Mouse (Mus musculus) MEL (cell line): ENCODE measurements around the gene Macrod1.

Experiments
- CHD2 ChIP-seq: IDR thresholded peaks from 2 replicates; pipeline ENCODE4 v1.6.1; 2011; ENCODE audit warnings: low read length, improper control_type of control experiment
- CTCF ChIP-seq, 3 experiments: IDR thresholded peaks in 2 of 3; conservative IDR thresholded peaks in 1 of 3; 2 replicates each; pipeline ENCODE4 v1.5.1; 2011 to 2012; ENCODE audit warnings: low read length in 3 of 3, low read depth in 2 of 3, mild to moderate bottlenecking in 2 of 3, improper control_type of control experiment in 1 of 3, inconsistent platforms in 1 of 3, mixed read lengths in 1 of 3, moderate library complexity in 1 of 3; ENCODE audit not compliant: control insufficient read depth in 1 of 3, insufficient read depth in 1 of 3, poor library complexity in 1 of 3, severe bottlenecking in 1 of 3
- ELF1 ChIP-seq: IDR thresholded peaks from 2 replicates; pipeline ENCODE4 v1.6.1; 2014; ENCODE audit warnings: low read depth, mild to moderate bottlenecking, inconsistent platforms, low read length, improper control_type of control experiment, moderate library complexity
- EP300 ChIP-seq, 2 experiments: IDR thresholded peaks; 2 replicates each; pipeline ENCODE4 v1.6.1; 2011; ENCODE audit warnings: improper control_type of control experiment in 2 of 2, low read length in 2 of 2, low read depth in 1 of 2, mild to moderate bottlenecking in 1 of 2
- ETS1 ChIP-seq: IDR thresholded peaks from 2 replicates; pipeline ENCODE4 v1.6.1; 2012; ENCODE audit warnings: low read depth, mild to moderate bottlenecking, inconsistent platforms, low read length, improper control_type of control experiment, moderate library complexity
- GABPA ChIP-seq: IDR thresholded peaks from 2 replicates; pipeline ENCODE4 v1.6.1; 2012; ENCODE audit warnings: low read depth, mild to moderate bottlenecking, inconsistent platforms, low read length, improper control_type of control experiment, moderate library complexity
- MAFK ChIP-seq: IDR thresholded peaks from 2 replicates; pipeline ENCODE4 v1.6.1; 2011; ENCODE audit warnings: low read depth, mild to moderate bottlenecking, low read length, improper control_type of control experiment, borderline replicate concordance
- MAZ ChIP-seq: IDR thresholded peaks from 2 replicates; pipeline ENCODE4 v1.6.1; 2012; ENCODE audit warnings: low read depth, mild to moderate bottlenecking, inconsistent platforms, low read length, improper control_type of control experiment
- MXI1 ChIP-seq: IDR thresholded peaks from 2 replicates; pipeline ENCODE4 v1.6.1; 2011; ENCODE audit warnings: mild to moderate bottlenecking, low read depth, low read length, improper control_type of control experiment
- MYC ChIP-seq: IDR thresholded peaks from 2 replicates; pipeline ENCODE4 v1.6.1; 2011; ENCODE audit warnings: low read depth, mild to moderate bottlenecking, low read length, improper control_type of control experiment, moderate library complexity
- POLR2A ChIP-seq, 2 experiments: IDR thresholded peaks; 2 replicates each; pipeline ENCODE4 v1.6.1; 2011 to 2012; ENCODE audit warnings: low read length in 2 of 2, mild to moderate bottlenecking in 2 of 2, control low read depth in 1 of 2, improper control_type of control experiment in 1 of 2, low read depth in 1 of 2, moderate library complexity in 1 of 2; ENCODE audit not compliant: control insufficient read depth in 1 of 2, insufficient read depth in 1 of 2, poor library complexity in 1 of 2
- POLR2AphosphoS2 ChIP-seq: IDR thresholded peaks from 2 replicates; pipeline ENCODE4 v1.6.1; 2011; ENCODE audit warnings: low read length, improper control_type of control experiment
- POLR2AphosphoS5 ChIP-seq: IDR thresholded peaks from 2 replicates; pipeline ENCODE4 v1.6.1; 2012; ENCODE audit warnings: low read depth, borderline replicate concordance, mild to moderate bottlenecking, inconsistent platforms, low read length, moderate library complexity, mixed read lengths

- TF ChIP-seq MXI1, result no peak
- TF ChIP-seq CTCF (IDR thresholded peaks at IDR 0.05 in 2 of 3, conservative IDR thresholded peaks at IDR 0.05 in 1 of 3; ENCODE audit: control insufficient read depth in 1 of 3, insufficient read depth in 1 of 3, low read depth in 2 of 3, low read length in 3 of 3, poor library complexity in 1 of 3, severe bottlenecking in 1 of 3), result no peak
- TF ChIP-seq ETS1, result no peak
- no peak for TF ChIP-seq EP300 (IDR thresholded peaks at IDR 0.05; ENCODE audit: low read depth in 1 of 2, low read length in 2 of 2)
- no peak for TF ChIP-seq POLR2AphosphoS2
- no peak for TF ChIP-seq MAZ
- no peak for TF ChIP-seq GABPA
- TF ChIP-seq POLR2A (IDR thresholded peaks at IDR 0.05; ENCODE audit: control insufficient read depth in 1 of 2, insufficient read depth in 1 of 2, low read depth in 1 of 2, low read length in 2 of 2, poor library complexity in 1 of 2), result no peak
- TF ChIP-seq ELF1, result no peak
- no peak for TF ChIP-seq MAFK
- TF ChIP-seq CHD2, result no peak
- TF ChIP-seq POLR2AphosphoS5, result no peak
- no peak for TF ChIP-seq MYC
These were observed 128.4 kb downstream of the Macrod1 start for GRCm38 (mm10) chr19:7185059-7185458.
